Mouse (Mus musculus): ENCODE results near the gene Gm43738. TPM values are rescaled to one million over a fixed set of nuclear protein-coding genes. Genes with fewer than 3 reads are reported as not detected.

The Gm43738 gene
- polyA plus RNA-seq (2017; shearing (Covaris generic)) = not detected

DNA sequence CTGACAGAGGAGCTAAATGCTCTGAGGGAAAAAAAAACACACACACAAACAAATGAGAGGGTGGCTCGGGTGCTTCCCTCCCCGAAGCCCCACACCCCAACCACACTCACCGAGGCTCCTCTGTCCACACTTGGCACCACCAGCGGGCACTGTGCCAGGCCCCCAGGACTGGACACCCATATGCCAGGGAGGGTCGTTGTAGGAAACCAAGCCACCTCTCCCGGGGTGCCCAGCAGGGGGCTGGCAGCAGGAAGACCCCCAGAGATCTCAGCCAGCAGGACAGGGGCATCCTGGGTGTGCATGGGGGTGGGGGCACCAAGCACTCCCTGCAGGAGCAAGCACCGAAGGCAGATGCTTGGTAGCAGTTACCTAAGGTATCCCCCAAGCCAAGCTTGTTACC, at the start of gene Gm43738:
Gm43738 (minus strand) TSS at position 289 of the 400 bp plus-strand sequence.

DNA sequence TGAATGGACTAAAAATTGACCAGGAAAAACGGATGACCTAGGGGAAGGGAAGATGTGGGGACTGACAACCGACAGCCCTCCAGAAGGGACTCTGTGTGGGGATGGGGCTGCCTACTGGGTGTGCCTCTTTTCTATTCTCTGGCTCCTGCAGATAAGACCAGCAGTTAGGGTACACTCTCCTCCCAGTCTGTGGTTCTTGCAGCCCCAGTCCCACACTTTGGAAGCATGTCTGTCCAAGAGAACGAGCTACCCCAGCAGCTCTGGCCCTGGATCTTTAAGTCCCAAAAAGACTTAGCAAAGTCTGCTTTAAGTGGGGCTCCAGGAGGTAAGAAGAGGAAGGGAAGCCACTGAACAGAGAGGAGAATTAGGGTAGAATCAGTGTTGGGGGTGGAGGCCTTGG, 35.1 kb upstream of the Gm43738 start, which contains the start of gene Pklr:
Pklr (plus strand) TSS at position 185 of the 400 bp plus-strand sequence.

GRCm38 (mm10) chr3:89101812-89102494, 1.1 kb upstream of the Gm43738 start, which contains the start of gene Fdps:
Gene Fdps, minus strand, starts transcription at chr3:89101959.

GRCm38 (mm10) chr3:89093175-89093574, 7.7 kb downstream of the Gm43738 start, which contains the start of gene Rusc1:
Gene Rusc1, minus strand, starts transcription at chr3:89093311.

Other genes starting within 250 kb of the Gm43738 start
- gene Msto1, start 187.1 kb downstream of the Gm43738 start, polyA plus RNA-seq (2017; shearing (Covaris generic)) = 33.2 TPM
- gene Ash1l, start 150.5 kb downstream of the Gm43738 start, polyA plus RNA-seq (2017; shearing (Covaris generic)) = 34.9 TPM
- 171 TPM for gene Dap3, start 149.9 kb downstream of the Gm43738 start, polyA plus RNA-seq (2017; shearing (Covaris generic))
- 49.9 TPM for gene Rusc1, start 7.8 kb downstream of the Gm43738 start, polyA plus RNA-seq (2017; shearing (Covaris generic))
- 102 TPM for gene Fdps, start 860 bp upstream of the Gm43738 start, polyA plus RNA-seq (2017; shearing (Covaris generic))
- gene Pklr, start 35.0 kb upstream of the Gm43738 start, polyA plus RNA-seq (2017; shearing (Covaris generic)) = not detected
- 0.73 TPM for gene Hcn3, start 59.1 kb upstream of the Gm43738 start, polyA plus RNA-seq (2017; shearing (Covaris generic))
- gene Clk2, start 63.7 kb upstream of the Gm43738 start, polyA plus RNA-seq (2017; shearing (Covaris generic)) = 36.9 TPM
- 291 TPM for gene Scamp3, start 76.4 kb upstream of the Gm43738 start, polyA plus RNA-seq (2017; shearing (Covaris generic))
- gene Fam189b, start 82.0 kb upstream of the Gm43738 start, polyA plus RNA-seq (2017; shearing (Covaris generic)) = 230 TPM
- gene Gba, start 101.8 kb upstream of the Gm43738 start, polyA plus RNA-seq (2017; shearing (Covaris generic)) = 139 TPM
- 2.8 TPM for gene Thbs3, start 114.1 kb upstream of the Gm43738 start, polyA plus RNA-seq (2017; shearing (Covaris generic))
- gene Mtx1, start 126.0 kb upstream of the Gm43738 start, polyA plus RNA-seq (2017; shearing (Covaris generic)) = 120 TPM
- 2.7 TPM for gene Muc1, start 128.0 kb upstream of the Gm43738 start, polyA plus RNA-seq (2017; shearing (Covaris generic))
- gene Krtcap2, start 144.9 kb upstream of the Gm43738 start, polyA plus RNA-seq (2017; shearing (Covaris generic)) = 285 TPM
- 5.0 TPM for gene Trim46, start 145.2 kb upstream of the Gm43738 start, polyA plus RNA-seq (2017; shearing (Covaris generic))
- gene Dpm3, start 158.3 kb upstream of the Gm43738 start, polyA plus RNA-seq (2017; shearing (Covaris generic)) = 99.0 TPM
- 249 TPM for gene Slc50a1, start 169.5 kb upstream of the Gm43738 start, polyA plus RNA-seq (2017; shearing (Covaris generic))
- gene Efna1, start 180.0 kb upstream of the Gm43738 start, polyA plus RNA-seq (2017; shearing (Covaris generic)) = not detected
- not detected for gene Efna3, start 221.9 kb upstream of the Gm43738 start, polyA plus RNA-seq (2017; shearing (Covaris generic))
- 0.62 TPM for gene Efna4, start 236.9 kb upstream of the Gm43738 start, polyA plus RNA-seq (2017; shearing (Covaris generic))
- 14.5 TPM for gene Adam15, start 248.9 kb upstream of the Gm43738 start, polyA plus RNA-seq (2017; shearing (Covaris generic))